Mouse (Mus musculus) B cell, adult 67 days (primary cell): ENCODE data around the gene Smarcd2. TPM values are rescaled to one million over a fixed set of nuclear protein-coding genes. Genes with fewer than 3 reads are reported as not detected.

Source experiments
- total RNA-seq, 2 experiments: library from RNA; stranded (reverse); gene quantifications; 4 replicates each; pipeline ENCODE4 v1.2.4; 2023

The Smarcd2 gene
- 100 to 1,000 TPM; 164 to 173 TPM for total RNA-seq

DNA sequence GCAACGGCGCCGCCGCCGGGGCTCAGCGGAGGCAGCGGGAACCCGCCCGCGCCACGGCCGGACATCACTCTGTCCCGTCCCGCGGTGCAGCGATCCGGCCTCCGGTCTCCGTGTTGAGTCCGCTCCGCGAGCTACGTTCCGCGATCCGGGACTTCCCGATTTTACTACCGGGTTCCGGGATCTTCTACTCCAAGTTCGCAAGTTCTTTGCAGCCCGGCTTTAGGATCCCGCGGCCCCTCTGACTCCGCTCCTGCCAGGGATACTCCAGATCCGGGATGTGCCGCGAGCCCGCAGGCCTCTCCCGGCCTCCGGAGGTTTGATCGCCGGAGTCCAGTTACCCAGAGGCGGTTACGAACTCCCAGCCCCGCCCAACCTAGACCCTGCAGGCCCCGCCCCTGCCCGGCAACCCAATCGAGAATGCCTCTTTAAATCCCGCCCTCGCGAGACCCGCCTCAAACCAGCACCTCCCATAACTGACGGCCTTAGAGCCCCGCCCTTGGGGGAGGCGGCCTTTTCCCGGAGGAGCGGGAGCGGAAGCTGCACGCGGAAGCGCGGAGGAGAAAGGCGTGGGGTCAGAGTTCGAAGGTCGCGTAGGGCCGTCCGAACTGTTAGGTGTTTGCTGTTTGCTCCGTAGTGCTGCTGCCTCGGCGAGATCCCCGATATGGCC, at the start of gene Smarcd2:
Smarcd2 (minus strand) TSS at position 329 of the 667 bp plus-strand sequence.

DNA sequence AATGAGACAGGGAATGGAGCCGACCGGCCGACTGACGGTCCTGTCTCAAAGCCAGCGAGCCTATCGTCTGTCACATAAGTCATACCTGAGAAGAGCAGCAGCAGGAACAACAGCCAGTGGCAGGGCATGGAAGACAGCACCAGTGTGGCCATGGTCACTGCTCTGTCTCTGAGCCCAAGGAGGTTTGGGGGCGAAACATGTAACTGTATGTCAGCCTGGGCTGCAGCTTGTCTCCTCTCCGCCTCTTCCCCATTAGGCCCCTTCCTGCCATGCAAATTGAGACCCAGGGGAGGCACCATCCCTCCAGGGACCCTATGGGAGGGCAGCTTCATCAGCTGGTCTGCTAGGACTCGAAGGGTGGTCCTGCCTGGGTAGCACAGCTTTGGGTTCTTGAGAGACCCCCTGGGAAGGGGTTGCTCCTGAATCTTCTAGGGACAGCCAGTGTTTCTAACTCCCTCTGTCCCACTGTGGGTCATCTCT, 41.6 kb upstream of the Smarcd2 start, which contains the start of gene Cd79b:
Cd79b (minus strand) TSS at position 430 of the 480 bp plus-strand sequence.

DNA sequence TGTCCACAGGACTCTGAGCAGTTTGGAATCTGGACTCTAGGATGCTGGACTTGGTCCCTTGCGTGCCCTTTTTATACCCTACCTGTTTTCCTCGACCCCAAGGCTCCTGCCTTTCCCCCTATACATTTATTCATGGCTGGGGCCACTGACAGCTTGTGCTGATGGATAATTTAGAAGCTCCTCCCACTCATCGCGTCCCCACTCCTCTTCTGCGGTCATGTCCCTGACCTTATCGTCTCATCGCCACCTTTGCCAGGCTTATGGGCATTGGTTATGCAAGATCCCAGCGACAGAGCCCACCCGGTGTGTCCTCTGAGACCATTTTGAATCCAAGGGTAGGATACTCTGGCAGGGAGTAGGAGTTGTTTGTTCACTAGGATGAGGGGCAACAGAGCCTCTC, 29.0 kb upstream of the Smarcd2 start, which contains the start of gene Gh:
Gh (minus strand) TSS at position 101 of the 400 bp plus-strand sequence.

DNA sequence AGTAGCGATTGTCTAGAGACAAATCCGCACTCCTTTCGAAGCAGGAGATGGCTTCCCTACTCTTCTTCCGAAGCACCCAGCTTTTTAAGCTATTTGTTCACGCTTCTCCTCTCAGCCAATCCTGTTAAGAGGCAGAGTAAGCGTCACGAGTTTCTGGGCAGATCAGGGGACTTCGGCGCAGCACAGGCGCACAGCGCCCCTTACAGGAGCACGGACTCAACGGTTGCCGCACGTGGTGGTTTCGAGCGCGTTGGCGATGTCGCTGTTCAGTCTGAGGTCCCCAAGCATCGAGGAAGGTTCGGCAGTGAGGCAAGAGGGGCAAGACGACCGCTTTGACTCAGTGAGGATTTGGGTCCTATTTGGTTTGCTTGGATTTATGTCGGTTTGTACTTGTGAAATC, 3.7 kb upstream of the Smarcd2 start, which contains the start of gene Tcam1:
Tcam1 (plus strand) TSS at position 219 of the 400 bp plus-strand sequence.

DNA sequence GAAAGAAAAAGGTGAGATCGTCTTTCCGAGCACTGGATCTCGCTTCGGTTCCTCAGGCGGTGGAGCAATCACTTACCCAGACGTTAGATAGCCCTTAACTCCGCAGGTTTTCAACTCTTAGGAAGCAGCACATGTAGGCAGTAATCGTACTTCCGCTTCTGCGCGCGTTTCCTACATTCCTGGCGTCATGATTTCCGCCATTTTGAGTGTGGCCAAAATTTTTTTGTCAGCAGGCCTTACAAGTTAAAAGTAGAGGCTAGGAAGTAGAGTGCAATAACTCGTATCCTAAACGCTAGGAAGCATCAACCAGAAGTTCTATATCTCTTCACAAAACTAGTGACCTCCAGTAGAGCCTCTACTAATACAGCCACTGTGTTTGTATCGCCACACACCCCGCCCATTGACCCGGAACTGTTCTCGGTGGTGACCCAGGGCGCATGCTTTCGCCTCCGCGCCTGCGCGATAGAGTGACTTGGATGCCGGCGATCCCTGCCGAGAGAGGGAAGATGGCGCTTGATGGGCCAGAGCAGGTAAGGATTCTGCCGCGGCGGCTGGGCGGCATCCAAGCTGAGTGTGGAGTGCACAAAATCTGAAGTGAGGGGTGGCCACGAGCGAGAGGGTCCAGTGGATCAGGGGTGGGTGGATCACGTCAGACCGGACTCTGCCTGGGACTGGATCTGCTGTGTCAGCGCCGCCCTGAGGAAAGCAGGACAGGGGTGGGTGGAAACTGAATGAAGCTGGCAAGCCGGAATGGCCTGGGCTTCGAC, 16.9 kb downstream of the Smarcd2 start, which contains the start of the genes Ftsj3 and Psmc5:
Ftsj3 (minus strand) TSS at position 395 of the 767 bp plus-strand sequence.
Psmc5 (plus strand) TSS at position 470 of the 767 bp plus-strand sequence.

DNA sequence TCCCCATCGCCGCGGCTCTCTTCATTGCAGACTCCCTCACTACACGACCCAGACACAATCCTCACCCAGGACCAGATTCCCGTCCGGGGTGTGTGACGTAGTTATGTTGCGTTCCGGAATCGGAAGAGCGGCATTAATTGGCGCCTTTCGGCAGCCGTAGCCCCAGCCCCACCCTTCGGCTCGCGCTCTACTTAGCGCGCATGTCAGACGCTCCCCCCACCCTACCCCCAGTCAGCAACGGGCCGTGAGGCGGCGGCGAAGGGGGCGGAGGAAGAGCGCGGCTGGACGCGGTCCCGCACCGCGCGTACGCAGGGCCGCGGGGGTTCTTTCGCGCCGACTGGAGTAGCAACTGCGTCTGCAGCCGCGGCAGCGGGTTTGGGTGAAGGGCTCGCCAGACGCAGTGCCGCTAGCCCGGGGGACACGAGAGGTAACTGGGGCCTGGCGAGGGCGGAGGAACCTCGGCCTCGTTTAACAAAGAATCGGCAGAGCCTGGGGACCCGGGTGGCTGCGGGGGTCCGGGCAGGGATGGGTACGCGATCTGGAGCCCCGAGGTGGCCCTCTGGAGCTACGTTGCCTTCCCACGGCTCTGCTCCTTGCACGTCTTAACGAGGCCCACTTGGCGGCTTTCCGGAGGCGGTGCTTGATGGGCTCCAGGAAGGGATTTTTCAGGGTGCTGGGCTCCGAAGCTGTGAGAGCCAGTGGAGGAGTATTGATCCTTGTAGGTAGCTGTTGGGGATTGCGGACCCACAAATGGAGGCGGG, 55.9 kb downstream of the Smarcd2 start, which contains the start of gene Ddx42:
Ddx42 (plus strand) TSS at position 197 of the 761 bp plus-strand sequence.

DNA sequence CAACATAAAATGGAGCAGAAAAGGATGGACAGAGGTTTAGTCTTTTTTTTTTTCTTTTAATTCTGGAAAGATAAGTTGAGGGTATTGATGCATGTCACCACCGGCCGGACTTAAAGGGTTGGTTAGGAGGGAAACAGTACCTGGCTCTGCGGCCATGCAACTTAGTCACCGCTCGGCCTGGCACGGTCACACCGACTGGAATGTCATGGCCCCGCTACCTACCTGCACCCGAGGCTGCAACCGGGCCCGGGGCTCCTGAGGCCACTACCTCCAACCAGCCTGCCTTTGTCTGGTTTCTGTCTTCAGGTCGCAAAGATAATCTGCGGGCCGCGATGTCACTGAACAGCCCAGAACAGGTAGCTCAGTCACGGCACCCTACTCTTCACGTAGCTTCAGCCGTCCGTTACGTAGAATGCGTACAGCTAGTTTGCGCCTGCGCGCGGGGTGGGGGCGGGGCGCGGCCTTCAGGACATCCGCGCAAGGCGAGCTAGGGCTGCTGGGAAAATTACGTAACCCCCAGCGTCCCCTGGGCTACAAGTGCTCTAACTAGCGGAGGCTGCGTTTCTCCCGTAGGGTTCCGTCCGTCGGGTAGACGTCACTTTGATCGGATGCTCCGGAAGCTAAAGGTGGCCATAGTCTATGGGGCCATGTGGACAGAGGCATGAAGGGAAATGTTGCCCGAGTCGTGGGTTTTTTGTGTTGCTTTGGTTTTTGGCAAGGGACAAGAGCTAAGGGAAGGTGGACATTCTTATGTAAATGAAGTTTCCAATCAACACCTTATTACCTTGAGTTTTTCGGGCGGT, 56.6 kb downstream of the Smarcd2 start, which contains the start of gene Ccdc47:
Ccdc47 (minus strand) TSS at position 418 of the 803 bp plus-strand sequence.

Other genes with a start within 250 kb of the Smarcd2 start
- 10 to 100 TPM; 78.3 to 84.5 TPM for gene Dcaf7, start 236.1 kb downstream of the Smarcd2 start, total RNA-seq
- 10 to 100 TPM in 1 of 2 experiments, 1 to 10 TPM in 1; 7.7 to 12.7 TPM for gene Taco1, start 206.9 kb downstream of the Smarcd2 start, total RNA-seq
- gene Map3k3, start 188.4 kb downstream of the Smarcd2 start, total RNA-seq, result 100 to 1,000 TPM; 121 to 133 TPM
- gene Gm10840, start 112.1 kb downstream of the Smarcd2 start, total RNA-seq, result 10 to 100 TPM in 1 of 2 experiments, 1 to 10 TPM in 1; 4.0 to 15.8 TPM
- gene Limd2, start 112.1 kb downstream of the Smarcd2 start, total RNA-seq, result 100 to 1,000 TPM; 463 to 554 TPM
- gene Strada, start 70.8 kb downstream of the Smarcd2 start, total RNA-seq, result 10 to 100 TPM; 41.1 to 48.4 TPM
- gene Ccdc47, start 56.6 kb downstream of the Smarcd2 start, total RNA-seq, result 10 to 100 TPM; 44.7 to 47.6 TPM
- gene Ddx42, start 56.0 kb downstream of the Smarcd2 start, total RNA-seq, result 10 to 100 TPM; 74.1 to 75.4 TPM
- gene Ftsj3, start 16.9 kb downstream of the Smarcd2 start, total RNA-seq, result 10 to 100 TPM; 73.2 to 73.5 TPM
- gene Psmc5, start 16.8 kb downstream of the Smarcd2 start, total RNA-seq, result 10 to 100 TPM; 54.6 to 62.8 TPM
- under 1 TPM in 1 of 2 experiments, not detected in 1; 0.18 TPM for gene Tcam1, start 3.7 kb upstream of the Smarcd2 start, total RNA-seq
- gene Gh, start 28.9 kb upstream of the Smarcd2 start, total RNA-seq, result 10 to 100 TPM; 10.4 to 10.9 TPM
- 1,000 to 10,000 TPM; 1,785 to 1,834 TPM for gene Cd79b, start 41.8 kb upstream of the Smarcd2 start, total RNA-seq
- 10 to 100 TPM; 22.0 to 23.5 TPM for gene Scn4a, start 80.3 kb upstream of the Smarcd2 start, total RNA-seq
- not detected for gene Prr29, start 92.5 kb upstream of the Smarcd2 start, total RNA-seq
- gene Icam2, start 115.1 kb upstream of the Smarcd2 start, total RNA-seq, result 100 to 1,000 TPM; 104 to 109 TPM
- gene Ern1, start 214.9 kb upstream of the Smarcd2 start, total RNA-seq, result 10 to 100 TPM; 10.3 to 11.7 TPM